Mouse (Mus musculus) intestine, embryonic 14.5 days (tissue): ENCODE measurements at regions not wholly inside any gene's neighbourhood (a gene's known extent, or its start where the extent isn't known, plus 50 kb on each side); places are given as distances from the start of the nearest gene placed in this dataset.

Experiments used
- ATAC-seq: fragments of 200-750 bp; cut with Nextera tagmentation; replicated peaks from 2 replicates; pipeline ENCODE4 v1.8.0; 2017; ENCODE audit warnings: low read depth, moderate number of reproducible peaks, moderate TSS enrichment, moderate library complexity; ENCODE audit not compliant: low FRiP score, low TSS enrichment
- DNase-seq: peaks from one replicate; pipeline ENCODE4 v3.0.0-alpha.2; 2018; ENCODE audit warnings: low spot score
- H3K27ac ChIP-seq: fragments of 300-500 bp; sonication (generic); 2 replicates; pipeline ENCODE4 v1.5.1; 2014; ENCODE audit warnings: low read depth, mild to moderate bottlenecking, control low read depth
- H3K27me3 ChIP-seq: fragments of 300-500 bp; sonication (generic); replicated peaks from 2 replicates; pipeline ENCODE4 v1.6.1; 2014; ENCODE audit warnings: low read length, control low read depth; ENCODE audit not compliant: control insufficient read depth, insufficient read depth
- H3K36me3 ChIP-seq: fragments of 300-500 bp; sonication (generic); 2 replicates; pipeline ENCODE4 v1.6.1; 2014; ENCODE audit warnings: low read length, control low read depth; ENCODE audit not compliant: control insufficient read depth, insufficient read depth
- H3K4me1 ChIP-seq: fragments of 300-500 bp; sonication (generic); replicated peaks from 2 replicates; pipeline ENCODE4 v1.6.1; 2014; ENCODE audit warnings: low read length, control low read depth, mixed read lengths; ENCODE audit not compliant: control insufficient read depth, insufficient read depth
- H3K4me2 ChIP-seq: fragments of 300-500 bp; sonication (generic); 2 replicates; pipeline ENCODE4 v1.6.1; 2014; ENCODE audit warnings: low read length
- H3K4me3 ChIP-seq: fragments of 300-500 bp; sonication (generic); 2 replicates; pipeline ENCODE4 v1.5.1; 2014; ENCODE audit warnings: low read depth, low read length, control low read depth, mixed read lengths
- H3K9ac ChIP-seq: fragments of 300-500 bp; sonication (generic); 2 replicates; pipeline ENCODE4 v1.6.1; 2014; ENCODE audit warnings: mild to moderate bottlenecking, low read length
- H3K9me3 ChIP-seq: fragments of 300-500 bp; sonication (generic); 2 replicates; pipeline ENCODE4 v1.6.1; 2016; ENCODE audit warnings: low read length, control low read depth; ENCODE audit not compliant: control insufficient read depth
- WGBS: fragments of 180-500 bp; shearing (Covaris S2); extraction: QIAGEN DNeasy Blood & Tissue Kit; methylation state at CpG from one replicate; pipeline ENCODE4 v1.1.7; 2014; 5-methylcytosine and 5-hydroxymethylcytosine counted together

- WGBS, result 93% methylated on average over 5 of the region's 5 CpGs
- no peak overlapping the region for H3K4me2 ChIP-seq
- peaks cover 17% of the 10 kb centered on the region; the same call in 1 of the 2 replicates for H3K4me1 ChIP-seq
- ATAC-seq, result no peak
- H3K9ac ChIP-seq, result no peak overlapping the region
- no peak overlapping the region for H3K4me3 ChIP-seq
- no peaks in the 10 kb centered on the region for H3K9me3 ChIP-seq
- no peaks in the 10 kb centered on the region for H3K27me3 ChIP-seq
- no peak for DNase-seq
- no peaks in the 10 kb centered on the region for H3K36me3 ChIP-seq
- H3K27ac ChIP-seq, result no peak overlapping the region
These were observed 218.9 kb upstream of the Map3k1 start for GRCm38 (mm10) chr13:112027736-112028135.

- DNase-seq, result peak; percentile 49
- WGBS, result 66% methylated on average over 11 of the region's 11 CpGs
- Histone ChIP-seq H3K4me3 (no peak overlapping the region), H3K4me1 (peaks cover 3% of the 10 kb centered on the region; the same call in 1 of the 2 replicates), H3K36me3 (no peaks in the 10 kb centered on the region), H3K4me2 (no peak overlapping the region), H3K9me3 (no peaks in the 10 kb centered on the region), H3K9ac (no peak overlapping the region), H3K27ac (peak overlapping the region; percentile 72; the same call in 1 of the 2 replicates), H3K27me3 (no peaks in the 10 kb centered on the region)
- ATAC-seq, result no peak
These were observed 222.3 kb upstream of the Map3k1 start for GRCm38 (mm10) chr13:112031061-112031460.

GRCm38 (mm10) chr13:112031631-112032320 is 223.0 kb upstream of the Map3k1 start:
- ATAC-seq (0 out of 2 replicates have a peak, but pooled peaks have one; percentile 50), DNase-seq (peak; percentile 62)
- peak overlapping the region; percentile 72 for H3K27ac ChIP-seq
- 0 out of 2 replicates have a peak, but pooled peaks cover 3% of the 10 kb centered on the region for H3K4me1 ChIP-seq
- no peaks in the 10 kb centered on the region for H3K36me3 ChIP-seq
- H3K9me3 ChIP-seq, result no peaks in the 10 kb centered on the region
- 41% methylated on average over 24 of the region's 24 CpGs for WGBS
- no peaks in the 10 kb centered on the region for H3K27me3 ChIP-seq
- no peak overlapping the region for H3K4me2 ChIP-seq
- no peak overlapping the region for H3K4me3 ChIP-seq
- H3K9ac ChIP-seq, result no peak overlapping the region

GRCm38 (mm10) chr13:112037731-112038380 is 229.1 kb upstream of the Map3k1 start:
- Histone ChIP-seq H3K27ac (no peak overlapping the region), H3K4me1 (no peaks in the 10 kb centered on the region), H3K4me3 (no peak overlapping the region), H3K9me3 (no peaks in the 10 kb centered on the region), H3K27me3 (no peaks in the 10 kb centered on the region), H3K9ac (no peak overlapping the region), H3K36me3 (no peaks in the 10 kb centered on the region), H3K4me2 (no peak overlapping the region)
- ATAC-seq (no peak), DNase-seq (no peak)
- 72% methylated on average over 8 of the region's 8 CpGs for WGBS

- no peaks in the 10 kb centered on the region for H3K9me3 ChIP-seq
- H3K36me3 ChIP-seq, result no peaks in the 10 kb centered on the region
- no peak for DNase-seq
- no peaks in the 10 kb centered on the region for H3K27me3 ChIP-seq
- no peaks in the 10 kb centered on the region for H3K4me1 ChIP-seq
- 86% methylated on average over 9 of the region's 9 CpGs for WGBS
- no peak overlapping the region for H3K4me2 ChIP-seq
- ATAC-seq, result no peak
- no peak overlapping the region for H3K4me3 ChIP-seq
- H3K9ac ChIP-seq, result no peak overlapping the region
- no peak overlapping the region for H3K27ac ChIP-seq
These were observed 229.9 kb upstream of the Map3k1 start for GRCm38 (mm10) chr13:112038556-112039304.

DNA sequence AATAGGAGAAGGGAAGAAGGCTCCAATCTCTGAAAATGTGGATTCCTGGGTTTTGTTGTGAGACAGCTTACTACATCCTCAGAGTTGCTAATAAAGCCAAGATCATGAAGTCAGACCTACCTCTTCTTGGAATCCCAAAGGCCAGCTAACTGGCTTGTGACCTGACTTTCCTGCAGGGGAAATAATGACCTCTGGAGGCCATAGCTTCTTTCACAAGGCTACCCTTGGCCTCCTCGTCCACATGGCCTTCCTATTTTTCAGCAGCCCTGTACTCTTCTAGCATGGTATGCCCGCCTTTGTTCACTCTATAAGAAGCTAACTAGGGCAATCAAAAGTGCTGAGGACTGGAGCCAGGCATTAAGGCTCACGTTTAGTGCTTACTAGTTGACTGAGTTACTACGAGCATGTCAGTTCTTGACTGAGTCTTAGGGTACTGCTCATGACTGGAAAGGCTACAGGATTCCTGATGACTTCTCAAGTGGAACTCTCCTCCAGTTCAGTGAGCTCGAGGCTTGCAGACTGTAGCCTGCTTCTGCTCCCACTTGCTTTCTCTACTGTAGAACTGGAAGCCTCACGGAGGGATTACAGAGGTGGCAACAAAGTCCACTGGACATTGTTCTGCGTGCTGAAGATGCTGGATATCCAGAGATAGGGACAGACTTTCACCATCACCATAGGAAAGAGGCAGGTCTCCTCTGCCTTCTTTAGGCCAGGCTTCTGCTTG is 230.8 kb upstream of the Map3k1 start:
- 90% methylated on average over 7 of the region's 7 CpGs for WGBS

GRCm38 (mm10) chr13:112043524-112044246 is 234.9 kb upstream of the Map3k1 start:
- ATAC-seq, result no peak
- peak; percentile 51 for DNase-seq
- no peaks in the 10 kb centered on the region for H3K9me3 ChIP-seq
- 91% methylated on average over 13 of the region's 13 CpGs for WGBS
- no peaks in the 10 kb centered on the region for H3K27me3 ChIP-seq
- H3K9ac ChIP-seq, result no peak overlapping the region
- H3K27ac ChIP-seq, result no peak overlapping the region
- H3K4me1 ChIP-seq, result no peaks in the 10 kb centered on the region
- no peak overlapping the region for H3K4me3 ChIP-seq
- no peak overlapping the region for H3K4me2 ChIP-seq
- H3K36me3 ChIP-seq, result no peaks in the 10 kb centered on the region

More for the DNA sequence above, 230.8 kb upstream of the Map3k1 start:
- Histone ChIP-seq H3K9ac (no peak overlapping the region), H3K9me3 (no peaks in the 10 kb centered on the region), H3K27ac (no peak overlapping the region), H3K27me3 (no peaks in the 10 kb centered on the region), H3K4me1 (no peaks in the 10 kb centered on the region), H3K4me2 (no peak overlapping the region), H3K36me3 (no peaks in the 10 kb centered on the region), H3K4me3 (no peak overlapping the region)
- no peak for ATAC-seq
- no peak for DNase-seq

DNA sequence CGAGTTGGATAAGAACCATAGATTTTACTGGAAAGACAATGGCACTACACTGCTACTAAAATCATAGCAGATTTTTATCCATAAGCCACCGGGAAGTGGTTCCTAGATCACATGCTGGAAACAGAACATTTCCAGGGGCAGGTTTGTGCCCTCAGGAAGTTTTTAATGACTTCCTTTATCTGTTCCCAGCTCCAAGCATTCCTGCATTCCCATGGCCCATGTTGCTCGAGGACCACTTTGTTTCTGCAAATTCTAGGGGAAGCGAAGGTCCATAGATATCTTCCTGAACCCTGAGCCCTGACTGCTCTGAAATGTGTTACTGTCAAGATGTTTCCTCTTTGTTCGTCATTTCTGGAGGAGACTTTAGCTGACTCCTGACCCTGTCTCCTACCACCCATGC is 235.6 kb upstream of the Map3k1 start:
- no peak overlapping the region for H3K4me2 ChIP-seq
- no peak for DNase-seq
- no peaks in the 10 kb centered on the region for H3K9me3 ChIP-seq
- no peak overlapping the region for H3K27ac ChIP-seq
- H3K36me3 ChIP-seq, result no peaks in the 10 kb centered on the region
- 62% methylated on average over 5 of the region's 5 CpGs for WGBS
- no peaks in the 10 kb centered on the region for H3K4me1 ChIP-seq
- H3K27me3 ChIP-seq, result no peaks in the 10 kb centered on the region
- no peak for ATAC-seq
- no peak overlapping the region for H3K9ac ChIP-seq
- H3K4me3 ChIP-seq, result no peak overlapping the region
